Mouse (Mus musculus) ES-E14 (cell line): ENCODE measurements around the gene Nup133. TPM values are rescaled to one million over a fixed set of nuclear protein-coding genes. Genes with fewer than 3 reads are reported as not detected.
"Not testable (repeated sequence)": the region's sequence is repeated elsewhere in the genome, so short reads cannot be mapped to it uniquely, and the experiment has no call there.

Experiments used
- DNase-seq: peaks from one replicate; pipeline ENCODE4 v3.0.0-alpha.2; 2013; ENCODE audit warnings: low read depth, low spot score
- H3K27ac ChIP-seq: 2 replicates; pipeline ENCODE4 v1.5.1; 2012; ENCODE audit warnings: low read depth, mild to moderate bottlenecking, low read length, moderate library complexity, mixed read lengths; ENCODE audit not compliant: poor library complexity, insufficient read depth, severe bottlenecking
- H3K36me3 ChIP-seq: 2 replicates; pipeline ENCODE4 v1.6.1; 2012; ENCODE audit warnings: mild to moderate bottlenecking, low read length, moderate library complexity, mixed read lengths; ENCODE audit not compliant: control insufficient read depth, poor library complexity, insufficient read depth, severe bottlenecking
- H3K4me1 ChIP-seq, 2 experiments: fragments of 150-350 bp in 1 of 2; sonication (generic) in 1 of 2; 2 replicates each; pipeline ENCODE4 v1.6.1; 2012; ENCODE audit warnings: low read length in 2 of 2, mild to moderate bottlenecking in 1 of 2, mixed read lengths in 1 of 2; ENCODE audit not compliant: control insufficient read depth in 2 of 2, insufficient read depth in 2 of 2, poor library complexity in 1 of 2
- H3K4me3 ChIP-seq, 2 experiments: fragments of 150-350 bp in 1 of 2; sonication (generic) in 1 of 2; 2 replicates each; pipeline ENCODE4 v1.5.1; 2012; ENCODE audit warnings: low read length in 2 of 2, low read depth in 1 of 2, mild to moderate bottlenecking in 1 of 2, mixed read lengths in 1 of 2; ENCODE audit not compliant: insufficient read depth in 1 of 2, poor library complexity in 1 of 2, severe bottlenecking in 1 of 2
- H3K9ac ChIP-seq: 2 replicates; pipeline ENCODE4 v1.6.1; 2012; ENCODE audit warnings: low read depth, mild to moderate bottlenecking, low read length, mixed read lengths; ENCODE audit not compliant: poor library complexity, insufficient read depth, severe bottlenecking
- H3K9me3 ChIP-seq: fragments of 150-350 bp; sonication (generic); 2 replicates; pipeline ENCODE4 v1.6.1; 2012; ENCODE audit warnings: low read depth, mild to moderate bottlenecking, low read length; ENCODE audit not compliant: control insufficient read depth, insufficient read depth
- CHD2 ChIP-seq: IDR thresholded peaks from 2 replicates; pipeline ENCODE4 v1.6.1; 2014; ENCODE audit warnings: mild to moderate bottlenecking, low read depth, low read length, inconsistent platforms
- HCFC1 ChIP-seq: IDR thresholded peaks from 2 replicates; pipeline ENCODE4 v1.6.1; 2012; ENCODE audit warnings: low read length, inconsistent platforms, borderline replicate concordance; ENCODE audit not compliant: insufficient read depth
- MAFK ChIP-seq: IDR thresholded peaks from 2 replicates; pipeline ENCODE4 v1.6.1; 2014; ENCODE audit warnings: mild to moderate bottlenecking, low read depth, low read length, inconsistent platforms; ENCODE audit not compliant: insufficient read depth
- ZC3H11A ChIP-seq: IDR thresholded peaks from 2 replicates; pipeline ENCODE4 v1.6.1; 2012; ENCODE audit warnings: low read depth, mild to moderate bottlenecking, inconsistent platforms, low read length, borderline replicate concordance
- ZNF384 ChIP-seq: IDR thresholded peaks from 2 replicates; pipeline ENCODE4 v1.6.1; 2012; ENCODE audit warnings: low read depth, low read length, inconsistent platforms
- in situ Hi-C, 2 experiments: fragments of 600-800 bp; cut with MboI; formaldehyde crosslinking; loops; one replicate each; pipeline ENCODE4 v1.15.1; 2025; ENCODE audit warnings: low sequenced_read_pairs in 2 of 2, inconsistent platforms in 1 of 2; ENCODE audit not compliant: unreplicated experiment in 2 of 2
- total RNA-seq: library from RNA; depleted of rRNA; stranded (reverse); fragments of 300-350 nt; gene quantifications from 2 replicates; pipeline ENCODE4 v1.2.3, GENCODE M21; 2012

Nup133 gene
- total RNA-seq, 1 experiment: 71.0 TPM

GRCm38 (mm10) chr8:123961371-123961770 is 12.3 kb upstream of the Nup133 start:
- Histone ChIP-seq H3K4me1 (no peaks in the 10 kb centered on the region), H3K27ac (no peak overlapping the region), H3K4me3 (no peak overlapping the region), H3K9ac (no peak overlapping the region), H3K36me3 (peaks cover 15% of the 10 kb centered on the region; the same call in 1 of the 2 replicates), H3K9me3 (no peaks in the 10 kb centered on the region)
- TF ChIP-seq HCFC1 (no peak), MAFK (no peak), ZC3H11A (no peak), ZNF384 (no peak), CHD2 (no peak)
- DNase-seq: peak; percentile 51
- in situ Hi-C loops: no loop called here

GRCm38 (mm10) chr8:123960556-123960955 is 11.5 kb upstream of the Nup133 start:
- in situ Hi-C loops, H3K9ac ChIP-seq, H3K4me1 ChIP-seq, DNase-seq, H3K27ac ChIP-seq, H3K4me3 ChIP-seq, H3K9me3 ChIP-seq: not testable (repeated sequence)
- peaks cover 10% of the 10 kb centered on the region; the same call in 1 of the 2 replicates for H3K36me3 ChIP-seq

- Histone ChIP-seq H3K9me3 (no peaks in the 10 kb centered on the region), H3K4me1 (no peaks in the 10 kb centered on the region), H3K9ac (no peak overlapping the region), H3K36me3 (peaks cover 10% of the 10 kb centered on the region; the same call in 1 of the 2 replicates), H3K27ac (no peak overlapping the region), H3K4me3 (no peak overlapping the region)
- DNase-seq: no peak
- in situ Hi-C loops: no loop called here
- TF ChIP-seq ZNF384 (no peak), HCFC1 (no peak), MAFK (no peak), ZC3H11A (no peak), CHD2 (no peak)
Observed at GRCm38 (mm10) chr8:123960056-123960455, 11.0 kb upstream of the Nup133 start.

- H3K36me3 ChIP-seq: peaks cover 11% of the 10 kb centered on the region; the same call in 1 of the 2 replicates
- in situ Hi-C loops: no loop called here
- no peak overlapping the region for H3K27ac ChIP-seq
- H3K4me1 ChIP-seq: no peaks in the 10 kb centered on the region
- H3K4me3 ChIP-seq: no peak overlapping the region
- TF ChIP-seq CHD2 (no peak), ZNF384 (no peak)
- H3K9ac ChIP-seq: no peak overlapping the region
- no peak for DNase-seq
- H3K9me3 ChIP-seq: no peaks in the 10 kb centered on the region
Observed at GRCm38 (mm10) chr8:123959473-123959872, 10.4 kb upstream of the Nup133 start.

- DNase-seq: no peak
- Histone ChIP-seq H3K4me1 (no peaks in the 10 kb centered on the region), H3K4me3 (no peak overlapping the region), H3K9me3 (no peaks in the 10 kb centered on the region), H3K36me3 (peaks cover 14% of the 10 kb centered on the region; the same call in 1 of the 2 replicates), H3K9ac (no peak overlapping the region), H3K27ac (no peak overlapping the region)
- no peak for TF ChIP-seq MAFK
- no peak for TF ChIP-seq ZC3H11A
- TF ChIP-seq CHD2: no peak
- TF ChIP-seq HCFC1: no peak
- no peak for TF ChIP-seq ZNF384
- in situ Hi-C loops: no loop called here
Observed at GRCm38 (mm10) chr8:123958130-123958529, 9.1 kb upstream of the Nup133 start.
